Mouse (Mus musculus) v-Abl transformed pro-B cells (cell line): Measurements from ENCODE around the gene Acot6.

Experiments
- in situ Hi-C, 2 experiments: fragments of 400-800 bp; cut with MboI; formaldehyde crosslinking; loops; one replicate each; pipeline ENCODE4 v1.15.1; 2025; ENCODE audit not compliant: unreplicated experiment in 2 of 2

Gene Acot6

DNA sequence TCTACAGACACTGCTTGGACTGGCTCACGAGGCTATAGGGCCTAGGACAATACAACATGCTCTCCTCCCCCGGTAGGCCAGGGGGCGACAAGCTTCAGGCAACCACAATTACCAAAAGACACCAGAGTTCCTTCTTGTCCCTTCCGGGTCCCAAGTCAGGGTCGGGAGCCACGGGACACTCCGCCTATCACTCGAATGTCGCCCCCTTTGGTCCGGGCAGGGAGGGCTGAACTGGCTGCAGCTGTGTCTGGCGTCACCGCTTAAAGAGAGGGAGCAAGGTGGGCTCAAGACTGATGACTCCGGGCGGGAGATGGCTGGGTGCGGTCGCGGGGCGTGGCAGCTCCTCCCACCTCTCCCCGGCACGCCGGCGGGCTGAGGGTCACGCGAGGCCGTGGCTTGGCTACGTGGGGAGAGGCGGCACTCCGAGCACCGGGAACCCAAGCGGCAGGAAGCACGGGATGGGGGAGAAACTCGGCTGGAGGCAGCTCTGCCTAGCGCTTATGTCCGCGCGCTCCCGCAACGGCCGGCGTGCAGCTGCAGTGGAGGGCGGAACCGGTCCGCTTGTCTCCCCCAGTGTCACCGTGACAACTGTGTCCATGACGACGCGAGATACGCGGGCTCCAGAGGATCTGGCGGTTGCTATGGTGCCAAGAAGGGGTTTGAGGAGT, 47.6 kb downstream of the Acot6 start, which contains the start of gene Pnma1:
TSS of gene Pnma1 (minus strand) at position 536 of the 668 bp plus-strand sequence.
- in situ Hi-C loops: loop anchor here in 1 of 2 experiments (25.0 kb wide), 1 partner anchor 186 kb away; the partner anchor contains the start of gene Riox1

DNA sequence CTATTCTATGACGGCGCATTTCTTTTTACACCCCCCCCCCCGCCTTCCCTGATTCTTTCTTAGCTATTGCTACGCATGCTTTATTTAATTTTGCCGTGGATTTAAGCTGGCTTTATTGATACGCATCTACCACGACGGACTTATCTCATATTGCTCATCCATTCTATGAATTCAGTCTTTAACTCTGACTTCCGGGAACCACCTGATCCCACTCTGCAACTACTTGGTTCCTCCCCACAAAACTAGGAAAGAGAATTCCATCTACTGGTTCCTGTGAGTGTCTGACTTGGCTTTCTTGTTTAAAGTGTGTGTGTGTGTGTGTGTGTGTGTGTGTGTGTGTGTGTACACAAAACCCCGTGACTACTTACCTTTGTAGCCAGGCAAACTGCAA, 48.2 kb downstream of the Acot6 start:
- in situ Hi-C loops: loop anchor here in 1 of 2 experiments (25.0 kb wide), 1 partner anchor 186 kb away; the partner anchor contains the start of gene Riox1

DNA sequence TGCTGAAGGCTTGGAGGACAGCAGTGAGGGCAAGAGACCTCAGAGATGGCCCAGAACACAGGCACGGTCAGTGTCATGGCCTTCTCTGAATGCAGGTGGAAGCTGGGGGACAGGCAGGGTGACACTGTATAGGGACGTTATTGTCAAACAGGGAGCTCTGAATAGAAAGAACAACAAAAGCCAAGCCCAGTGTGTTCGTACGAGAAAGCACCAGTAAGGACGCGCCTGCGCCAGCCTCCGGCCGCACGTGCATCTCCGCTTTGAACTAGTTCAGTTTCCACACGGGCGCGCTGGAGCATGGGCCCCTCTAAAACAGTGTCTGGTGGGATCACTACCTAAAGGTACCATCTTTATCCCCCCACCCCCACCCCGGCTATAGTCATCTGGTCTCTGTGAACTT, 49.5 kb downstream of the Acot6 start:
- in situ Hi-C loops: loop anchor here (25.0 kb wide), 3 partner anchors 188 to 437 kb away; partner anchors contain the start of genes Aldh6a1 (in 1 of the 2), Lin52 (in 1 of the 2) and Riox1 (in 1 of the 2)

DNA sequence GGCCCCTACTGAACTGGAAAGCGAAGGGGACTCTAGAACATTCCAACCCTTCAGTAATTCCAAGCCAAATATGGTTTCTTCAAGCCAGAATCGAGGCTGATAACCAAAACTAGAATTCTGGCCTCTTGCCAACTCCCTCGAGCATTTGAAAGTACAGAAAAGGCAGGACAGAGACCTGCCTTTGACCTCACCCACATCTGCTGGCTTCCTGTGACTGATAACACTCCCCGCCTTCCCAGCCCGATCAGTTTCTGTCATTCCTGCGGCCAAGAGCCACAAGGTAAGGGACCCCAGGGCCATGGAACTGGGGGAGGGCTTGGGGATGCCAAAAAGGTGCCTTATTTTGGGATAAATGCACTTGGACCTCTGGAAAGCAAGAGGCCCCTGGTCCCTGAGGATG, 50.5 kb downstream of the Acot6 start:
- in situ Hi-C loops: loop anchor here (25.0 kb wide), 2 partner anchors 311 to 436 kb away; partner anchors contain the start of genes Aldh6a1 (in 1 of the 2) and Lin52 (in 1 of the 2)

DNA sequence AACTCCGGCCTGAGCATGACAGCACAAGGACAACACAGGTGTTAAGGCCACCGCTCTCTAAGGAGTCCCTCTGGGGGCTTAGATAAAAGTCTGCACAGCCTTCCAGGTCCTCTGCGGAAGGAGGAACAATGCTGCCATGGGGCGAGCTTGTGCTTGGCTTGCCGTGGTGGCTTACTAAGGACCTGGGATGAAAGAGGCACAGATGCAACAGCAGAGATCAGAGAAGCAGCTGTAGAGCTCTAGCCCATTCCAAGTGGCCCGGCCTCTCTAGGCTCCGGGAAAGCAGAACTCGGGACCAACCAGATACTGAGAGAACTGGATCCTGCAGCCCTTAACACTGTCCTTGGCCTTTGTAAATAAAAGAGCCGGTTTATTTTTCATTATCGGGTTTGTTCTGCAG, 51.5 kb downstream of the Acot6 start:
- in situ Hi-C loops: loop anchor here (25.0 kb wide), 2 partner anchors 310 to 435 kb away; partner anchors contain the start of genes Aldh6a1 (in 1 of the 2) and Lin52 (in 1 of the 2)

DNA sequence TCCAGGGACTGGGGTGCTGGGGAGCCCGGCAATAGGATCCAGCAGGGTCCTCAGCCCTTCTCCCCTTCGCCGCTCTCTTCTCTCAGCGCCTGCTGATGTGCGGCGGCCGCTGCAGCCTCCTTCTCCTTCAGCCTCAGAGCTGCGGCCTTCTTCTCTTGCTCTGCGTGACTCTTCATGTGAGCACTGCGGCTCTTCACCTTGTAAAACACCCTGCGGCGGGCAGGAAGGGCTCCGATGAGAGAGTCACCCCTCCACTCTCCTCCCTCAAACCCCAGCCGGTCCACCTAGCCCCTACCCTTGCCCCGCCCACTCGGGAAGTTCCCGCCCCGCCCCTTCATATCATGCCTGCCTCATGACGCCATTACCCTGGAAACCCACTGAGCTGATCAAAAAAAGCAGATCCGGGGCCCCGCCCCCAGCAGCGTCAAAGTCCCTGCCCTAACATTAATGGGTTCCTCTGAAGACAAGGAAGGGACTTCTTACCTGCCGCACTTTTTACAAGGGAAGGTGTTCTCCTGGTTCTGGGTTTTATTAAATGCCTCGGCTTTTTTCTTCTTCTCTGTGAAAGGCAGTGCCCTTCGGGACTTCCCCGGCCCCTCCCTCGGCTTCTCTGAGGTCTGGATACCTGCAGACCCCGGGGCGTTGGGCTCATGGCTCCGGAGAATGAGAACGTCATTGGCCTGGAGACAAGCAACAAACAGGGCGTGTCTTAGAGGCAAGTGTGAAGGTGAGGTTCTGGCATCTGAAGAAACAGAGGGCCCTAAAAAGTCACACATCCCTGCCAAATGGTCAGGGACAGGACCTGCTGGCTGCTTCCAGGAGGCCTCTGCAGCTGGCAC, 52.1 kb downstream of the Acot6 start:
- in situ Hi-C loops: loop anchor here (25.0 kb wide), 2 partner anchors 310 to 435 kb away; partner anchors contain the start of genes Aldh6a1 (in 1 of the 2) and Lin52 (in 1 of the 2)

DNA sequence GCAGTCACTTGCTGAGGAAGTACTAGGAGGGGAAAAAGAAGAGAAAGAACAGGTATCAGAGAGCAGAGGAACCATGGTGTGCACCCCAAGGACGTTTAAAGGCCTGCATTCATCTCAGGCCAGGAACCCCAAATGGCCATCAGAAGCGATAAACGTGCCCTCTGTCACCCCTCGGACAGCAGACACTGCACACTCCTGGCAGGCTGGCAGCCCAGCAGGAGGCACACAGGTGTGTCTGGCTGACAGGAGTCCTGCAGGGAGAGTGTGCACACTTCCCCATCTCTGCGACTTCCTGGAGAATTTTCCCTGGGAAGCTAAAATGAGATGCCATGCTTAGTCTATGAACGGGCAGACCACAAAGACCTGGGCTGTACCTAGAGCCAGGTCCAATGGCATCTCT, 53.0 kb downstream of the Acot6 start:
- in situ Hi-C loops: loop anchor here (25.0 kb wide), 2 partner anchors 309 to 434 kb away; partner anchors contain the start of genes Aldh6a1 (in 1 of the 2) and Lin52 (in 1 of the 2)

DNA sequence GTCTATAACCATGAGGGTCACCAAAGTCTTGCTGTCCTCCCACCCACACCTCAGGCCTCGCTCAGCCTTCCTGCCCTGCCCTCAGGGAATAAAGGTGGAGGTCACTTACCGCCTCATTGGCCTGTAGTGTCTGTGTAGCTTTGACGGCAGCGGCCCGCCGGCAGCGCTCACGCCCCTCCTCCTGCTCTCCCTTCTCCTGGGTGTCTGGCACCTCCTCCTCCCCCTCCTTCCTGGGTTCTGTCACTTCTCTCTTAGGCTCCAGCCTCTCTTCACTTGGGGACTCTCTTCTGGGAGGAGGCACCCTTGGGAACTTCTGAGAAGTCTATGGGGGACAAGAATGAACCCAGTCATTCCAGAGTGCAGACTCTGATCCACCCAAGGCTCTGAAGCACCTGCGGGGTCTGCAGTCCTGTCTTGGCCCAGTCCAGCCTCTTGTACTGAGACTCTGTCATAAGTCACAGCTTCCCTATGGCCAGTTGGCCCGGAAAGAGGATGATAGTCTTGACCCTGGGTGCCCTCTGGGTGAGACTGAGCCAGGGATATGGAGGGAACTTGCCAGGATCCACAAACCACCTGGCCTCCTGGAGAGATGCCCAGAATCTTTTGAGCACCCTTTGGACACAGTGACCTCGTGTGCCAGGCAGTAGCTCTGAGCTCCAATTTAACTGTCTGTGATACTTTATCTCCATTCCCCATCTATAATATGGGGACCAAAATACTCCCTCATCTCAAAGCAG, 54.5 kb downstream of the Acot6 start:
- in situ Hi-C loops: loop anchor here (25.0 kb wide), 2 partner anchors 307 to 432 kb away; partner anchors contain the start of genes Aldh6a1 (in 1 of the 2) and Lin52 (in 1 of the 2)

DNA sequence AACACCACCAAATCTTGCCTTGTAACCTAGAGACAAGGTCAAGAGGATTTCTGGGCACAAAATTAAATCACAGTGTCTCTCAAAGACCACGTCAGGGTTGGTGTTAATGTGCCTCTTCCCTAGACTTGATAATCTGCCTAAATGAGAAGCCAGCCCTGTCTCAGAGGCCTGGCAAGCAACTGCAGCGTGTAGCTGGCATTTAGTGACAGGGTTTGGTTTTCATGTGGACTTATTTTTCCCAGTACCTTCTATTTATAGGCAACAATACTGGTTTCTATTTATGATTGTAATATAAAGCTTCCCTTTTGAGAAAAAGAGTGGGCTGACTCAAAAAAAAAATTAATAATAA, 55.0 kb downstream of the Acot6 start:
- in situ Hi-C loops: loop anchor here (25.0 kb wide), 2 partner anchors 307 to 432 kb away; partner anchors contain the start of genes Aldh6a1 (in 1 of the 2) and Lin52 (in 1 of the 2)

DNA sequence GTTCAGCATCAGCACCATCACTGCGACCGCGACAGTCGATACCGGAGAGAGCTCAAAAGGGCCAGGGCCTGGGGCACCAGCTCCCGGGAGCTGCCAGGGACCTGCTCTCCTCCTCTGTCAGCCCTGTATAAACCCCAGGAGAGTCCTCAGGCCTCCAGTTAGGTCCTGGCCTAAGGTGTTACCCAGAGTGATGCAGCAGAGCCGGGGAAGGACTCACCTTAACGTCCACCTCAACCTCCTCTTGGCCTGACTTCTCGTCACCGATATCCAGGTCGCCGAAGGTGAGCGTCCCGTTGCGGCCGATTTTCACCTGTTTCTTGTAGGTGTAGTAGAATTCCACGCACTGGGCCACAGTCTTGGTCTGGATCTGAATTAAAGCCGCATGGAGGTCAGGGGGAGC, 55.8 kb downstream of the Acot6 start:
- in situ Hi-C loops: loop anchor here (25.0 kb wide), 2 partner anchors 306 to 431 kb away; partner anchors contain the start of genes Aldh6a1 (in 1 of the 2) and Lin52 (in 1 of the 2)

DNA sequence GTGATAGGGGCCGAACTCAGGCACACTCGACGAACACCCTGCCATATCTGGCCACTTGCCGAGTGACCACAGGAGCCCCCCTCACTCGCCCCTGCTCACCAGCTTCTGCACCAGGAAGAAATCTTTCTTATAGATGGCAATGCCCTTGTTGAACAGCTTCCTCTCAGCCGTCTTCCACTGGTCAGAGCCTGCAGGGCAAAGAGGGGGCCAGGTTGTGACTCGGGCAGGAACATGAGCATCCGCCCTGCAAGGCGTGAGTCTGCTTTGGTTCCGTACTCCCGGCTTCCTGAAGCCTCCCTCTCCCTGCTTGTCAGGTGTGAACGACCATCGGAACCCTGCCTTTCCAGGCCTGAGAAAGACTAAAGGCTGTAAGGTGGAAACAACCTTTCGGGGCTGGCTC, 57.7 kb downstream of the Acot6 start:
- in situ Hi-C loops: loop anchor here (25.0 kb wide), 2 partner anchors 304 to 429 kb away; partner anchors contain the start of genes Aldh6a1 (in 1 of the 2) and Lin52 (in 1 of the 2)

DNA sequence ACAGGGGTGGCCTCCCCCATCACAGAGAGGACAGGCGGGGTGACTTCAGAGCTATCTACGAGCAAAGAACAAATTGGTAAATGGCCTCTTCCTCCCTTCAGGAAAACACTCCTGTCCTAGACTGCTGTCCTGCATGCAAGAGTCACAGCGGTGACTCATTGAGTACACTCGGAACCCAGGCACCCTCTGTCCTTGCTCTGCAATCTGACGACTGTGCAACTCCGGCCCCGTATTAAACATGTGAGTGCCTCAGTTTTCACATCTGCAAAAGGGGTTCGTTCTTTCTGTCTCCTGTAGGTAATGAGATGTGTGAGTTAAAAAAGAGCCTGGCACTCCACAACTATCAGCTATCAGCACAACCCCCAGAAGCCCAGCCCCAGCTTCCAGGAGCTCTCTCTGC, 60.0 kb downstream of the Acot6 start:
- in situ Hi-C loops: loop anchor here (5.0 to 25.0 kb wide), 4 partner anchors 87 to 427 kb away; partner anchors contain the start of genes Aldh6a1 (in 1 of the 2) and Lin52 (in 1 of the 2)
